Mouse (Mus musculus) intestine, embryonic 16.5 days (tissue): ENCODE data around the gene Xxylt1. TPM values are rescaled to one million over a fixed set of nuclear protein-coding genes. Genes with fewer than 3 reads are reported as not detected.
A peak's percentile ranks its signal among the peaks of the same experiment; 100 is the strongest.

Experiments used
- ATAC-seq: fragments of 200-750 bp; cut with Nextera tagmentation; 2 replicates; pipeline ENCODE4 v1.8.0; 2017; ENCODE audit warnings: moderate TSS enrichment, moderate library complexity
- H3K27ac ChIP-seq: fragments of 300-500 bp; sonication (generic); 2 replicates; pipeline ENCODE4 v1.5.1; 2014; ENCODE audit warnings: mild to moderate bottlenecking, low read length
- H3K27me3 ChIP-seq: fragments of 300-500 bp; sonication (generic); replicated peaks from 2 replicates; pipeline ENCODE4 v1.6.1; 2014; ENCODE audit warnings: low read length, control low read depth, mixed read lengths; ENCODE audit not compliant: control insufficient read depth, insufficient read depth
- H3K36me3 ChIP-seq: fragments of 300-500 bp; sonication (generic); 2 replicates; pipeline ENCODE4 v1.6.1; 2014; ENCODE audit warnings: low read length, control low read depth; ENCODE audit not compliant: control insufficient read depth, insufficient read depth
- H3K4me1 ChIP-seq: fragments of 300-500 bp; sonication (generic); 2 replicates; pipeline ENCODE4 v1.6.1; 2014; ENCODE audit warnings: low read length, control low read depth, mixed read lengths; ENCODE audit not compliant: control insufficient read depth, insufficient read depth
- H3K4me2 ChIP-seq: fragments of 300-500 bp; sonication (generic); 2 replicates; pipeline ENCODE4 v1.6.1; 2014; ENCODE audit warnings: low read depth, low read length, control low read depth
- H3K4me3 ChIP-seq: fragments of 300-500 bp; sonication (generic); 2 replicates; pipeline ENCODE4 v1.5.1; 2014; ENCODE audit warnings: mild to moderate bottlenecking, low read length
- H3K9ac ChIP-seq: fragments of 300-500 bp; sonication (generic); 2 replicates; pipeline ENCODE4 v1.6.1; 2014; ENCODE audit warnings: low read depth, low read length
- H3K9me3 ChIP-seq: fragments of 300-500 bp; sonication (generic); 2 replicates; pipeline ENCODE4 v1.6.1; 2016; ENCODE audit warnings: low read length, control low read depth; ENCODE audit not compliant: control insufficient read depth
- WGBS: fragments of 180-500 bp; shearing (Covaris S2); extraction: QIAGEN DNeasy Blood & Tissue Kit; methylation state at CpG from one replicate; pipeline ENCODE4 v1.1.7; 2014; 5-methylcytosine and 5-hydroxymethylcytosine counted together
- polyA plus RNA-seq: library from polyadenylated mRNA; unstranded; fragments of >200 nt; fragmentation: Nextera tagmentation; extraction: Ambion mirVana; gene quantifications from 2 replicates; pipeline ENCODE4 v1.2.1, GENCODE M21; 2015

Xxylt1 gene
- polyA plus RNA-seq, 1 experiment from 2014 or later = 4.9 TPM

- WGBS = 83% methylated on average over 4 of the region's 4 CpGs
- no peak for ATAC-seq
These were observed 137.3 kb downstream of the Xxylt1 start for GRCm38 (mm10) chr16:30943919-30944318.

GRCm38 (mm10) chr16:30940699-30941098 lies 140.5 kb downstream of the Xxylt1 start:
- Histone ChIP-seq H3K4me2 (no peak overlapping the region), H3K27me3 (no peaks in the 10 kb centered on the region), H3K4me1 (no peaks in the 10 kb centered on the region), H3K9ac (no peak overlapping the region), H3K4me3 (no peak overlapping the region), H3K36me3 (no peaks in the 10 kb centered on the region), H3K27ac (no peak overlapping the region), H3K9me3 (no peaks in the 10 kb centered on the region)
- WGBS = 84% methylated on average over 2 of the region's 2 CpGs
- ATAC-seq = no peak

More at GRCm38 (mm10) chr16:30943919-30944318, 137.3 kb downstream of the Xxylt1 start:
- H3K27ac ChIP-seq = no peak overlapping the region
- no peak overlapping the region for H3K9ac ChIP-seq
- no peaks in the 10 kb centered on the region for H3K9me3 ChIP-seq
- H3K36me3 ChIP-seq = no peaks in the 10 kb centered on the region
- no peak overlapping the region for H3K4me2 ChIP-seq
- H3K4me3 ChIP-seq = no peak overlapping the region
- no peaks in the 10 kb centered on the region for H3K4me1 ChIP-seq
- no peaks in the 10 kb centered on the region for H3K27me3 ChIP-seq

GRCm38 (mm10) chr16:30939903-30940302 lies 141.3 kb downstream of the Xxylt1 start:
- 0 out of 2 replicates have a peak overlapping the region, but pooled peaks have one; percentile 16 for H3K27ac ChIP-seq
- peak; percentile 46; the same call in 1 of the 2 replicates for ATAC-seq
- no peaks in the 10 kb centered on the region; the same call in 1 of the 2 replicates for H3K4me1 ChIP-seq
- H3K36me3 ChIP-seq = no peaks in the 10 kb centered on the region
- no peaks in the 10 kb centered on the region for H3K9me3 ChIP-seq
- no peaks in the 10 kb centered on the region for H3K27me3 ChIP-seq
- H3K4me2 ChIP-seq = no peak overlapping the region
- H3K9ac ChIP-seq = no peak overlapping the region
- WGBS = 22% methylated on average over 3 of the region's 3 CpGs
- no peak overlapping the region for H3K4me3 ChIP-seq

GRCm38 (mm10) chr16:30939210-30939609 lies 142.0 kb downstream of the Xxylt1 start:
- no peak overlapping the region for H3K4me2 ChIP-seq
- ATAC-seq = no peak
- H3K9me3 ChIP-seq = no peaks in the 10 kb centered on the region
- no peak overlapping the region for H3K4me3 ChIP-seq
- 80% methylated on average over 8 of the region's 8 CpGs for WGBS
- no peaks in the 10 kb centered on the region for H3K27me3 ChIP-seq
- H3K9ac ChIP-seq = no peak overlapping the region
- peaks cover 6% of the 10 kb centered on the region for H3K4me1 ChIP-seq
- H3K27ac ChIP-seq = no peak overlapping the region
- no peaks in the 10 kb centered on the region for H3K36me3 ChIP-seq

GRCm38 (mm10) chr16:30938664-30939063 lies 142.6 kb downstream of the Xxylt1 start:
- Histone ChIP-seq H3K36me3 (no peaks in the 10 kb centered on the region), H3K27me3 (no peaks in the 10 kb centered on the region), H3K4me1 (peaks cover 7% of the 10 kb centered on the region), H3K27ac (no peak overlapping the region), H3K4me2 (no peak overlapping the region), H3K9me3 (no peaks in the 10 kb centered on the region), H3K9ac (no peak overlapping the region), H3K4me3 (no peak overlapping the region)
- ATAC-seq = no peak
- WGBS = 81% methylated on average over 3 of the region's 3 CpGs

GRCm38 (mm10) chr16:30937665-30938064 lies 143.6 kb downstream of the Xxylt1 start:
- no peak for ATAC-seq
- no peak overlapping the region for H3K4me3 ChIP-seq
- H3K27ac ChIP-seq = no peak overlapping the region
- peaks cover 7% of the 10 kb centered on the region for H3K4me1 ChIP-seq
- H3K27me3 ChIP-seq = no peaks in the 10 kb centered on the region
- H3K36me3 ChIP-seq = no peaks in the 10 kb centered on the region
- H3K9ac ChIP-seq = no peak overlapping the region
- WGBS = 91% methylated on average over 3 of the region's 3 CpGs
- no peaks in the 10 kb centered on the region for H3K9me3 ChIP-seq
- no peak overlapping the region for H3K4me2 ChIP-seq

- no peak for ATAC-seq
- no peak overlapping the region for H3K4me3 ChIP-seq
- H3K27ac ChIP-seq = no peak overlapping the region
- no peaks in the 10 kb centered on the region for H3K36me3 ChIP-seq
- H3K27me3 ChIP-seq = no peaks in the 10 kb centered on the region
- peaks cover 7% of the 10 kb centered on the region for H3K4me1 ChIP-seq
- no peaks in the 10 kb centered on the region for H3K9me3 ChIP-seq
- H3K4me2 ChIP-seq = no peak overlapping the region
- no peak overlapping the region for H3K9ac ChIP-seq
- WGBS = 45% methylated on average over 6 of the region's 6 CpGs
These were observed 144.8 kb downstream of the Xxylt1 start for GRCm38 (mm10) chr16:30936471-30936870.

- Histone ChIP-seq H3K4me2 (no peak overlapping the region), H3K36me3 (no peaks in the 10 kb centered on the region), H3K4me1 (peaks cover 7% of the 10 kb centered on the region), H3K27ac (no peak overlapping the region), H3K27me3 (no peaks in the 10 kb centered on the region), H3K9ac (no peak overlapping the region), H3K9me3 (no peaks in the 10 kb centered on the region), H3K4me3 (no peak overlapping the region)
- WGBS = 89% methylated on average over 7 of the region's 7 CpGs
- no peak for ATAC-seq
These were observed 145.2 kb downstream of the Xxylt1 start for GRCm38 (mm10) chr16:30936012-30936461.

GRCm38 (mm10) chr16:30934967-30935690 lies 146.1 kb downstream of the Xxylt1 start:
- 30% methylated on average over 15 of the region's 15 CpGs for WGBS
- Histone ChIP-seq H3K4me1 (peaks cover 7% of the 10 kb centered on the region), H3K27me3 (no peaks in the 10 kb centered on the region), H3K9ac (0 out of 2 replicates have a peak overlapping the region, but pooled peaks have one; percentile 14), H3K4me3 (no peak overlapping the region), H3K36me3 (no peaks in the 10 kb centered on the region), H3K9me3 (no peaks in the 10 kb centered on the region), H3K4me2 (no peak overlapping the region), H3K27ac (no peak overlapping the region)
- no peak for ATAC-seq
